7 mouse cellular contexts compared by ENCODE assay signal in the genomic region with DNA sequence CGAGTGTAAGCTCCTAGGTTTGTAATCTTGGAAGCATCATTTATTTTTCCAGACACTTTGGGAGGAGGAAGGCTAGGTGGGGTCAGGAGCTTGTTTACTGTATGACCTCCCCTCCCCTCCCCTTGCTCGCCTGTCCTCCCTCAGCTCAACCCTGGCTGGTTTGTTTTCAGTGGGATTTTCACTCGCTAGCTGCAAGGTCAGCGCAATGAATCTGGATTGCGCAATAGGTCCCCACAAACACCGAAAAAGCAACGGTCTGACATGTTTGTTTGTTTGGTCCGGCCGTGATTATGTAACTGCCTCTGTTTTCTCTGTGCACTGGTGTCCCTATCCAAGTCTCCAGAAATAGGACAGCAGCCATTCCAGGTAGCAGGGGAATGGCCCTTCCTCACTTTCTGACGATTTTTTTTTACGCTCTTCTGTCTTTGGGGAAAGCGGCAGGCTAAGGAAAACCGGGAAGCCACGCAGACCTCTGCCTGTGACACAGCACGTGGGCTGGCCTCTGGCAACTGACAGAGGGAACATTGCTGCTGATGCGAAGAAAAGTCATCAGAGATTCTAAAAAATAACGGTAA.
DNase-seq lines count a peak whose midpoint lies in the region; ATAC-seq and TF ChIP-seq lines count a peak whose summit lies in the region.

No protein-coding gene starts in this region.

- H3K9me3 ChIP-seq in forebrain, embryonic 11.5 days (ENCODE audit: control insufficient read depth, low read length) = no peaks in the 10 kb centered on the region
- no peaks in the 10 kb centered on the region for H3K9me3 ChIP-seq in hindbrain, postnatal 0 days (ENCODE audit: low read length)
- no peaks in the 10 kb centered on the region for H3K9me3 ChIP-seq in midbrain, embryonic 16.5 days (replicated peaks; ENCODE audit: control insufficient read depth, low read length, poor library complexity, severe bottlenecking)

- H3K27me3 ChIP-seq in forebrain, embryonic 11.5 days (ENCODE audit: control insufficient read depth, insufficient read depth, low read length) = no peaks in the 10 kb centered on the region
- H3K27me3 ChIP-seq in hindbrain, postnatal 0 days (ENCODE audit: insufficient read depth, low read length) = no peaks in the 10 kb centered on the region
- no peaks in the 10 kb centered on the region for H3K27me3 ChIP-seq in liver, adult 2 months (ENCODE audit: control insufficient read depth, insufficient read depth, low read length)
- H3K27me3 ChIP-seq in midbrain, embryonic 16.5 days (ENCODE audit: control insufficient read depth, insufficient read depth, low read depth, low read length) = no peaks in the 10 kb centered on the region

- no peaks in the 10 kb centered on the region for H3K36me3 ChIP-seq in forebrain, embryonic 11.5 days (ENCODE audit: control insufficient read depth, insufficient read depth, low read length)
- H3K36me3 ChIP-seq in hindbrain, postnatal 0 days (ENCODE audit: insufficient read depth, low read length) = no peaks in the 10 kb centered on the region
- peaks cover 14% of the 10 kb centered on the region for H3K36me3 ChIP-seq in liver, adult 2 months (ENCODE audit: control insufficient read depth, insufficient read depth, low read length)
- no peaks in the 10 kb centered on the region for H3K36me3 ChIP-seq in midbrain, embryonic 16.5 days (ENCODE audit: control insufficient read depth, insufficient read depth, low read length)

- H3K4me1 ChIP-seq in forebrain, embryonic 11.5 days (replicated peaks; ENCODE audit: control insufficient read depth, insufficient read depth, low read length) = peaks cover 10% of the 10 kb centered on the region
- H3K4me1 ChIP-seq in hindbrain, postnatal 0 days (ENCODE audit: insufficient read depth, low read length) = peaks cover 12% of the 10 kb centered on the region
- H3K4me1 ChIP-seq in liver, adult 2 months (ENCODE audit: control insufficient read depth, insufficient read depth, low read length) = peaks cover 24% of the 10 kb centered on the region
- H3K4me1 ChIP-seq in midbrain, embryonic 16.5 days (ENCODE audit: control insufficient read depth, insufficient read depth, low read length) = peaks cover 20% of the 10 kb centered on the region

- H3K27ac ChIP-seq in forebrain, embryonic 11.5 days (ENCODE audit: low read depth, low read length) = no peak overlapping the region
- H3K27ac ChIP-seq in hindbrain, postnatal 0 days = no peak overlapping the region
- H3K27ac ChIP-seq in liver, adult 2 months (replicated peaks; ENCODE audit: insufficient read depth, low read depth, low read length) = peak overlapping the region; percentile 92
- H3K27ac ChIP-seq in midbrain, embryonic 16.5 days (ENCODE audit: low read length) = no peak overlapping the region

- no peak for TF ChIP-seq POLR2A in liver, adult 2 months (IDR thresholded peaks at IDR 0.05; ENCODE audit: extremely low read depth, insufficient read depth, low read length)

- TF ChIP-seq CTCF in hindbrain, postnatal 0 days (IDR thresholded peaks at IDR 0.05; ENCODE audit: low read depth) = no peak
- no peak for TF ChIP-seq CTCF in liver, adult 2 months (IDR thresholded peaks at IDR 0.05; ENCODE audit: low read depth, low read length)

- DNase-seq in adrenal gland, adult 2 months = peak; percentile 74
- peak; percentile 62 to 64 for DNase-seq in adrenal gland, postnatal 36 days
- no peak for DNase-seq in forebrain, embryonic 11.5 days (ENCODE audit: low spot score)
- no peak for DNase-seq in hindbrain, postnatal 0 days (ENCODE audit: low spot score)
- DNase-seq in liver, adult 2 months (ENCODE audit: extremely low read depth, low read depth, low spot score) = peak; percentile 97
- DNase-seq in thymus, postnatal 14 days = no peak

- H3K79me2 ChIP-seq in liver, adult 2 months (ENCODE audit: control insufficient read depth, insufficient read depth, low read length) = no peaks in the 10 kb centered on the region

- WGBS in forebrain, embryonic 11.5 days = 6% methylated on average over 17 of the region's 17 CpGs
- WGBS in hindbrain, postnatal 0 days = 8% methylated on average over 17 of the region's 17 CpGs
- 2% methylated on average over 17 of the region's 17 CpGs for WGBS in liver, adult 2 months
- 4% methylated on average over 17 of the region's 17 CpGs for WGBS in midbrain, embryonic 16.5 days

- H3K4me2 ChIP-seq in forebrain, embryonic 11.5 days (ENCODE audit: low read depth, low read length, severe bottlenecking) = peak overlapping the region; percentile 40; the same call in 1 of the 2 replicates
- H3K4me2 ChIP-seq in hindbrain, postnatal 0 days (ENCODE audit: low read depth, low read length) = peak overlapping the region; percentile 41
- H3K4me2 ChIP-seq in midbrain, embryonic 16.5 days (ENCODE audit: low read length) = peak overlapping the region; percentile 49

- H3K9ac ChIP-seq in forebrain, embryonic 11.5 days (ENCODE audit: low read length) = no peak overlapping the region
- H3K9ac ChIP-seq in hindbrain, postnatal 0 days (replicated peaks; ENCODE audit: low read length) = no peak overlapping the region; the same call in 1 of the 2 replicates
- peak overlapping the region; percentile 80 for H3K9ac ChIP-seq in liver, adult 2 months (ENCODE audit: low read depth, low read length)
- peak overlapping the region; percentile 51 for H3K9ac ChIP-seq in midbrain, embryonic 16.5 days (ENCODE audit: low read depth, low read length)

- peak; percentile 42 for ATAC-seq in forebrain, embryonic 11.5 days (replicated peaks; ENCODE audit: low FRiP score)
- no peak for ATAC-seq in hindbrain, postnatal 0 days
- ATAC-seq in midbrain, embryonic 16.5 days = no peak

- no peak overlapping the region for H3K4me3 ChIP-seq in forebrain, embryonic 11.5 days (ENCODE audit: low read depth, low read length)
- H3K4me3 ChIP-seq in hindbrain, postnatal 0 days (ENCODE audit: low read length) = no peak overlapping the region
- H3K4me3 ChIP-seq in liver, adult 2 months (ENCODE audit: insufficient read depth, low read depth, low read length) = peak overlapping the region; percentile 66
- peak overlapping the region; percentile 15; the same call in 1 of the 2 replicates for H3K4me3 ChIP-seq in midbrain, embryonic 16.5 days (ENCODE audit: low read depth, low read length)

Comparison
In these comparisons a context has a peak if more than half of its experiments do, and no peak if none do; other contexts are left out.
1. DNase-seq: peak in adrenal gland, adult 2 months (single experiment), adrenal gland, postnatal 36 days (2 of 2) and liver, adult 2 months (single experiment); none in forebrain, embryonic 11.5 days (single experiment), hindbrain, postnatal 0 days (single experiment) and thymus, postnatal 14 days (single experiment).
2. H3K4me3 ChIP-seq: peak in liver, adult 2 months (single experiment) and midbrain, embryonic 16.5 days (single experiment); none in forebrain, embryonic 11.5 days (single experiment) and hindbrain, postnatal 0 days (single experiment).
3. H3K9ac ChIP-seq: peak in liver, adult 2 months (single experiment) and midbrain, embryonic 16.5 days (single experiment); none in forebrain, embryonic 11.5 days (single experiment) and hindbrain, postnatal 0 days (single experiment).
4. Peak in every context shown above with its lines, with median percentiles within 50 percentile points of each other: H3K4me2 ChIP-seq.